24 mouse cellular contexts compared by ENCODE assay signal in genomic region chrX:166216720-166217119, GRCm38 (mm10). TPM values are rescaled to one million over a fixed set of nuclear protein-coding genes. Genes with fewer than 3 reads are reported as not detected.
DNase-seq lines count a peak whose midpoint lies in the region; ATAC-seq and TF ChIP-seq lines count a peak whose summit lies in the region.
"Had no signal": no experiment of that assay in that cellular context is flagged by ENCODE, and none has a peak within 500 bp of the region (broad histone marks: within the 10 kb centered on the region; RNA-seq: fewer than 3 reads in every experiment).

No protein-coding gene starts in this region.

- TF ChIP-seq EP300 in liver, postnatal 0 days (IDR thresholded peaks at IDR 0.05; ENCODE audit: low read depth), result no peak

- ATAC-seq in megakaryocyte progenitor cell, adult 5-6 weeks (replicated peaks; ENCODE audit: poor library complexity), result peak; percentile 31; the same call in 1 of the 2 replicates
- no peak for ATAC-seq in liver, postnatal 0 days
- ATAC-seq: forebrain, embryonic 14.5 days; intestine, postnatal 0 days; liver, embryonic 12.5 days had no signal

- no peak overlapping the region for H3K27ac ChIP-seq in layer of hippocampus, adult 2 months
- H3K27ac ChIP-seq in liver, postnatal 0 days (ENCODE audit: low read depth), result no peak overlapping the region
- H3K27ac ChIP-seq: embryonic facial prominence, embryonic 12.5 days; heart, adult 2 months; hindbrain, embryonic 15.5 days; liver, embryonic 12.5 days; stomach, embryonic 15.5 days had no signal

- H3K27me3 ChIP-seq in liver, postnatal 0 days (ENCODE audit: insufficient read depth, low read length), result peaks cover 4% of the 10 kb centered on the region; the same call in 1 of the 2 replicates
- H3K27me3 ChIP-seq: CH12.LX; hindbrain, embryonic 15.5 days; stomach, embryonic 15.5 days had no signal

- no peak overlapping the region for H3K9ac ChIP-seq in liver, postnatal 0 days (replicated peaks)
- H3K9ac ChIP-seq: embryonic facial prominence, embryonic 12.5 days; hindbrain, embryonic 15.5 days; liver, embryonic 12.5 days; lung, embryonic 14.5 days; stomach, embryonic 15.5 days had no signal

- no peak for TF ChIP-seq CTCF in layer of hippocampus, adult 2 months (conservative IDR thresholded peaks at IDR 0.05)
- TF ChIP-seq CTCF in liver, postnatal 0 days (IDR thresholded peaks at IDR 0.05; ENCODE audit: low read depth), result no peak

- no peaks in the 10 kb centered on the region for H3K36me3 ChIP-seq in liver, postnatal 0 days (replicated peaks; ENCODE audit: insufficient read depth, low read length)
- H3K36me3 ChIP-seq: embryonic facial prominence, embryonic 12.5 days; hindbrain, embryonic 15.5 days; liver, embryonic 12.5 days; stomach, embryonic 15.5 days had no signal

- DNase-seq in layer of hippocampus, adult 2 months (ENCODE audit: low spot score in 2 of 2), result peak; percentile 42 to 53
- DNase-seq in layer of hippocampus, postnatal 10 days (ENCODE audit: low spot score in 2 of 2), result no peak
- peak; percentile 42 to 76 for DNase-seq in frontal cortex, adult 2 months (ENCODE audit: extremely low spot score in 1 of 2, low spot score in 1 of 2)
- DNase-seq in right cerebral cortex, postnatal 36 days (ENCODE audit: low spot score in 2 of 2), result peak; percentile 47 to 55
- no peak for DNase-seq in heart, adult 11 months
- no peak for DNase-seq in thymus, postnatal 0 days (ENCODE audit: low spot score)
- DNase-seq in liver, postnatal 0 days, result no peak
- DNase-seq: cerebellum, adult 9-10 months; gastrocnemius, postnatal 10 days; heart, adult 2 months; heart, postnatal 4 days; lung, embryonic 14.5 days; lung, postnatal 36 days; retina, postnatal 1 day; thymus, adult 2 months had no signal

- H3K9me3 ChIP-seq in liver, postnatal 0 days (ENCODE audit: low read length), result no peaks in the 10 kb centered on the region
- H3K9me3 ChIP-seq: embryonic facial prominence, embryonic 12.5 days; hindbrain, embryonic 15.5 days; liver, embryonic 12.5 days; stomach, embryonic 15.5 days had no signal

- H3K4me1 ChIP-seq in liver, postnatal 0 days (ENCODE audit: insufficient read depth), result no peaks in the 10 kb centered on the region
- H3K4me1 ChIP-seq: embryonic facial prominence, embryonic 12.5 days; hindbrain, embryonic 15.5 days; liver, embryonic 12.5 days; stomach, embryonic 15.5 days had no signal

- H3K4me2 ChIP-seq in liver, postnatal 0 days (ENCODE audit: low read depth, low read length), result no peak overlapping the region
- H3K4me2 ChIP-seq: embryonic facial prominence, embryonic 12.5 days; hindbrain, embryonic 15.5 days; liver, embryonic 12.5 days; lung, embryonic 14.5 days; stomach, embryonic 15.5 days had no signal

- no peak overlapping the region for H3K4me3 ChIP-seq in layer of hippocampus, adult 2 months
- H3K4me3 ChIP-seq in liver, postnatal 0 days (ENCODE audit: low read depth, low read length), result no peak overlapping the region
- H3K4me3 ChIP-seq: embryonic facial prominence, embryonic 12.5 days; erythroblast, embryonic 14.5 days; heart, adult 2 months; hindbrain, embryonic 15.5 days; liver, embryonic 12.5 days; stomach, embryonic 15.5 days had no signal

- WGBS in liver, postnatal 0 days (ENCODE audit: insufficient replicate concordance), result 52% methylated on average over 8 of the region's 8 CpGs

RNA-seq across cellular contexts. Expression of gene Gpm6b, which starts 22.0 kb away (rescaled TPM):
- total RNA-seq in layer of hippocampus, adult 2 months (2021), result 100 to 1,000 TPM; 664 to 679 TPM
- total RNA-seq in layer of hippocampus, postnatal 10 days (2021), result 100 to 1,000 TPM; 755 to 812 TPM
- 576 and 615 TPM in 2 replicates for polyA plus RNA-seq in frontal cortex, adult 2 months (2012; rRNA removed)
- total RNA-seq in megakaryocyte progenitor cell, adult 5-6 weeks (2015), result 0.10 and 0.25 TPM in 2 replicates
- total RNA-seq in megakaryocyte progenitor cell, adult 5-6 weeks (2017), result 0.20 TPM in 1 of 2 replicates, not detected in the other
- polyA plus RNA-seq in thymus, postnatal 0 days (2015; fragmentation: Nextera tagmentation; extraction: Ambion mirVana), result 4.6 TPM in 2 replicates
- 1.8 and 2.0 TPM in 2 replicates for polyA plus RNA-seq in liver, postnatal 0 days (2015; fragmentation: Nextera tagmentation; extraction: Ambion mirVana)

RNA-seq across cellular contexts. Expression of gene Gemin8, which starts 46.5 kb away (rescaled TPM):
- total RNA-seq in layer of hippocampus, adult 2 months (2021), result 10 to 100 TPM; 14.2 to 14.7 TPM
- 10 to 100 TPM in 1 of 2 experiments, 1 to 10 TPM in 1; 8.6 to 11.4 TPM for total RNA-seq in layer of hippocampus, postnatal 10 days (2021)
- 15.6 and 16.4 TPM in 2 replicates for polyA plus RNA-seq in frontal cortex, adult 2 months (2012; rRNA removed)
- 18.8 and 20.0 TPM in 2 replicates for total RNA-seq in megakaryocyte progenitor cell, adult 5-6 weeks (2015)
- 10.4 and 11.9 TPM in 2 replicates for total RNA-seq in megakaryocyte progenitor cell, adult 5-6 weeks (2017)
- 10.3 and 11.5 TPM in 2 replicates for polyA plus RNA-seq in thymus, postnatal 0 days (2015; fragmentation: Nextera tagmentation; extraction: Ambion mirVana)
- polyA plus RNA-seq in liver, postnatal 0 days (2015; fragmentation: Nextera tagmentation; extraction: Ambion mirVana), result 3.5 TPM in 2 replicates

Comparison
In these comparisons a context has a peak if more than half of its experiments do, and no peak if none do; other contexts are left out.
1. DNase-seq: peak in layer of hippocampus, adult 2 months (2 of 2), frontal cortex, adult 2 months (2 of 2) and right cerebral cortex, postnatal 36 days (2 of 2); none in layer of hippocampus, postnatal 10 days (0 of 2), heart, adult 11 months (single experiment), thymus, postnatal 0 days (single experiment) and liver, postnatal 0 days (single experiment).
2. RNA of gene Gpm6b, which starts 22.0 kb away (total RNA-seq): 755 to 812 TPM in layer of hippocampus, postnatal 10 days and 664 to 679 TPM in layer of hippocampus, adult 2 months; 0.10 to 0.25 TPM in megakaryocyte progenitor cell, adult 5-6 weeks; every median in the first group is over 100 times any median in the second.